In the genomic region with DNA sequence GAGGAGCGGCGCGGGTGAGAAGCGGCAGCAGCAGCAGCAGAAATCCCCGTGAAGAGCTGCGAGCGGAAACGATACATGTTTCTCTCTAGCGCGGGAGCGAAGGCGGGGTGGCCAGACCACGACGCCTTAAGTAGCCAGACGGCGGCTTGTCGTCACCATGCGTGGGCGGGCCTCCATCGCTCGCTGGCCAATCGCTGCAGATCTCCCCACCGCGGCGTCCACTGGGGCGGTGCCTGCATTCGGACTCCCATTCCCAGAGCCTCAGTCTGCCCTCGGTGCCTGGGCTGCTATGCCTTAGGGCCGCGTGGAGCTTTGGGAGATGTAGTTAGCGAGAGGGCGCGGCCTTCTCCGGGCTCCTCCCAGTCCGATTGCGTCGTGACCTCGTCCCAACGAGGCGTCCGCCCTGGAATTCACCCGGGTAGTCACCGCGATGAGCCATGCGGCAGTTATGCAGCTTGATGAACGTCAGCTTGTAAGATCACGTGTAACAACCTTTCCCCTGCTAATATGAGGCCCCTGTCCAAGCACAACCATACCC, we compare ENCODE assay signal across 8 mouse cellular contexts. TPM values are rescaled to one million over a fixed set of nuclear protein-coding genes. Genes with fewer than 3 reads are reported as not detected.
A peak's percentile ranks its signal among the peaks of the same experiment; 100 is the strongest.
DNase-seq lines count a peak whose midpoint lies in the region; ATAC-seq lines count a peak whose summit lies in the region.

No protein-coding gene starts in this region.

- peaks cover 1% of the 10 kb centered on the region for H3K36me3 ChIP-seq in heart, embryonic 13.5 days
- H3K36me3 ChIP-seq in liver, embryonic 12.5 days: peaks cover under 1% of the 10 kb centered on the region
- H3K36me3 ChIP-seq in stomach, embryonic 15.5 days: no peaks in the 10 kb centered on the region

- WGBS in heart, embryonic 13.5 days: under 1% methylated on average over 46 of the region's 47 CpGs
- under 1% methylated on average over 47 of the region's 47 CpGs for WGBS in liver, embryonic 12.5 days (ENCODE audit: insufficient replicate concordance)
- under 1% methylated on average over 47 of the region's 47 CpGs for WGBS in stomach, embryonic 15.5 days

- peak; percentile 99 for DNase-seq in CD4-positive helper T cell, adult 2 months (ENCODE audit: low read depth, low spot score)
- DNase-seq in brain, embryonic 18.5 days (ENCODE audit: low read depth, low spot score): peak; percentile 98
- peak; percentile 99 for DNase-seq in kidney, postnatal 10 days
- peak; percentile 99 for DNase-seq in natural killer cell, adult 2 months (ENCODE audit: low spot score in 2 of 2)

- peak overlapping the region; percentile 84 for H3K4me2 ChIP-seq in heart, embryonic 13.5 days
- H3K4me2 ChIP-seq in liver, embryonic 12.5 days: peak overlapping the region; percentile 95
- peak overlapping the region; percentile 74 for H3K4me2 ChIP-seq in stomach, embryonic 15.5 days

- H3K9ac ChIP-seq in heart, embryonic 13.5 days: peak overlapping the region; percentile 99
- H3K9ac ChIP-seq in liver, embryonic 12.5 days: peak overlapping the region; percentile 94
- H3K9ac ChIP-seq in stomach, embryonic 15.5 days: peak overlapping the region; percentile 93

- H3K27ac ChIP-seq in heart, embryonic 13.5 days (replicated peaks): peak overlapping the region; percentile 100
- H3K27ac ChIP-seq in liver, embryonic 12.5 days: peak overlapping the region; percentile 94
- H3K27ac ChIP-seq in stomach, embryonic 15.5 days: peak overlapping the region; percentile 99

- no peaks in the 10 kb centered on the region for H3K27me3 ChIP-seq in heart, embryonic 13.5 days (replicated peaks)
- H3K27me3 ChIP-seq in liver, embryonic 12.5 days (replicated peaks): no peaks in the 10 kb centered on the region
- no peaks in the 10 kb centered on the region for H3K27me3 ChIP-seq in stomach, embryonic 15.5 days (replicated peaks)

- no peaks in the 10 kb centered on the region for H3K9me3 ChIP-seq in heart, embryonic 13.5 days
- no peaks in the 10 kb centered on the region for H3K9me3 ChIP-seq in liver, embryonic 12.5 days (replicated peaks)
- no peaks in the 10 kb centered on the region for H3K9me3 ChIP-seq in stomach, embryonic 15.5 days

- H3K4me1 ChIP-seq in heart, embryonic 13.5 days: peaks cover 31% of the 10 kb centered on the region
- peaks cover 31% of the 10 kb centered on the region for H3K4me1 ChIP-seq in liver, embryonic 12.5 days
- peaks cover 8% of the 10 kb centered on the region; the same call in 1 of the 2 replicates for H3K4me1 ChIP-seq in stomach, embryonic 15.5 days

- peak; percentile 93 for ATAC-seq in erythroid progenitor cell, adult 5-6 weeks (replicated peaks; ENCODE audit: low FRiP score, poor library complexity, severe bottlenecking)
- ATAC-seq in heart, embryonic 13.5 days (ENCODE audit: extremely low read depth, insufficient number of reproducible peaks, low FRiP score, low TSS enrichment): peak; percentile 98
- ATAC-seq in liver, embryonic 12.5 days: peak; percentile 97
- ATAC-seq in stomach, embryonic 15.5 days (ENCODE audit: insufficient read depth, low FRiP score, low read depth): peak; percentile 99

- peak overlapping the region; percentile 99 for H3K4me3 ChIP-seq in heart, embryonic 13.5 days
- peak overlapping the region; percentile 93 for H3K4me3 ChIP-seq in liver, embryonic 12.5 days
- H3K4me3 ChIP-seq in stomach, embryonic 15.5 days (replicated peaks): peak overlapping the region; percentile 98

RNA-seq across cellular contexts. Expression of gene Lsmem1, which starts 23.9 kb away (rescaled TPM):
- not detected in 2 replicates for total RNA-seq in erythroid progenitor cell, adult 5-6 weeks (2015; ENCODE audit: low replicate concordance)
- not detected in 2 replicates for total RNA-seq in erythroid progenitor cell, adult 5-6 weeks (2017; ENCODE audit: low replicate concordance)
- polyA plus RNA-seq in heart, embryonic 13.5 days (2015; fragmentation: Nextera tagmentation; extraction: Ambion mirVana): 26.9 and 28.1 TPM in 2 replicates
- polyA plus RNA-seq in liver, embryonic 12.5 days (2016; fragmentation: Nextera tagmentation; extraction: Ambion mirVana): not detected in 2 replicates
- polyA plus RNA-seq in stomach, embryonic 15.5 days (2015; fragmentation: Nextera tagmentation; extraction: Ambion mirVana): 0.13 and 0.18 TPM in 2 replicates

RNA-seq across cellular contexts. Expression of gene Ifrd1, which starts 25.2 kb away (rescaled TPM):
- 55.5 and 158 TPM in 2 replicates for total RNA-seq in erythroid progenitor cell, adult 5-6 weeks (2015; ENCODE audit: low replicate concordance)
- 32.8 and 46.0 TPM in 2 replicates for total RNA-seq in erythroid progenitor cell, adult 5-6 weeks (2017; ENCODE audit: low replicate concordance)
- 98.0 and 98.2 TPM in 2 replicates for polyA plus RNA-seq in heart, embryonic 13.5 days (2015; fragmentation: Nextera tagmentation; extraction: Ambion mirVana)
- 89.6 and 93.3 TPM in 2 replicates for polyA plus RNA-seq in liver, embryonic 12.5 days (2016; fragmentation: Nextera tagmentation; extraction: Ambion mirVana)
- polyA plus RNA-seq in stomach, embryonic 15.5 days (2015; fragmentation: Nextera tagmentation; extraction: Ambion mirVana): 90.1 and 107 TPM in 2 replicates

Comparison
In these comparisons a context has a peak if more than half of its experiments do, and no peak if none do; other contexts are left out.
1. Peak in every context shown above with its lines: DNase-seq, ATAC-seq, H3K4me3 ChIP-seq and H3K27ac ChIP-seq.
2. RNA of gene Lsmem1, which starts 23.9 kb away (polyA plus RNA-seq): 26.9 to 28.1 TPM in heart, embryonic 13.5 days; 0.13 to 0.18 TPM in stomach, embryonic 15.5 days and not detected in liver, embryonic 12.5 days; every median in the first group is over 10 times any median in the second.